Mouse (Mus musculus) limb, embryonic 13.5 days (tissue): ENCODE measurements around the gene Sun5. TPM values are rescaled to one million over a fixed set of nuclear protein-coding genes. Genes with fewer than 3 reads are reported as not detected.
"Not testable (repeated sequence)": the region's sequence is repeated elsewhere in the genome, so short reads cannot be mapped to it uniquely, and the experiment has no call there.

Experiments
- ATAC-seq: fragments of 200-750 bp; cut with Nextera tagmentation; 2 replicates; pipeline ENCODE4 v1.8.0; 2017; ENCODE audit warnings: low read depth, moderate number of reproducible peaks, moderate TSS enrichment; ENCODE audit not compliant: low FRiP score
- H3K27ac ChIP-seq: fragments of 300-500 bp; sonication (generic); 2 replicates; pipeline ENCODE4 v1.5.1; 2015; ENCODE audit warnings: inconsistent platforms, mild to moderate bottlenecking, moderate library complexity
- H3K27me3 ChIP-seq: fragments of 300-500 bp; sonication (generic); 2 replicates; pipeline ENCODE4 v1.6.1; 2015; ENCODE audit warnings: mild to moderate bottlenecking, inconsistent platforms
- H3K36me3 ChIP-seq: fragments of 300-500 bp; sonication (generic); 2 replicates; pipeline ENCODE4 v1.6.1; 2015; ENCODE audit warnings: inconsistent platforms, mild to moderate bottlenecking, moderate library complexity
- H3K4me1 ChIP-seq: fragments of 300-500 bp; sonication (generic); 2 replicates; pipeline ENCODE4 v1.6.1; 2015; ENCODE audit warnings: inconsistent platforms
- H3K4me2 ChIP-seq: fragments of 300-500 bp; sonication (generic); replicated peaks from 2 replicates; pipeline ENCODE4 v1.6.1; 2015; ENCODE audit warnings: inconsistent platforms, mild to moderate bottlenecking, moderate library complexity
- H3K4me3 ChIP-seq: fragments of 300-500 bp; sonication (generic); 2 replicates; pipeline ENCODE4 v1.5.1; 2015; ENCODE audit warnings: moderate library complexity, mild to moderate bottlenecking, inconsistent platforms
- H3K9ac ChIP-seq: fragments of 300-500 bp; sonication (generic); 2 replicates; pipeline ENCODE4 v1.6.1; 2015; ENCODE audit warnings: mild to moderate bottlenecking, inconsistent platforms
- H3K9me3 ChIP-seq: fragments of 300-500 bp; sonication (generic); 2 replicates; pipeline ENCODE4 v1.6.1; 2016; ENCODE audit warnings: inconsistent platforms
- WGBS: fragments of 180-500 bp; shearing (Covaris S2); methylation state at CpG from one replicate; pipeline ENCODE4 v1.1.7; 2015; 5-methylcytosine and 5-hydroxymethylcytosine counted together
- polyA plus RNA-seq: library from polyadenylated mRNA; unstranded; fragments of >200 nt; fragmentation: Nextera tagmentation; extraction: Ambion mirVana; gene quantifications from 2 replicates; pipeline ENCODE4 v1.2.1, GENCODE M21; 2015

Gene Sun5
- polyA plus RNA-seq, 1 experiment from 2014 or later, result not detected

- no peak overlapping the region for H3K27ac ChIP-seq
- no peaks in the 10 kb centered on the region for H3K4me1 ChIP-seq
- H3K9me3 ChIP-seq, result no peaks in the 10 kb centered on the region
- H3K4me3 ChIP-seq, result no peak overlapping the region
- H3K36me3 ChIP-seq, result no peaks in the 10 kb centered on the region
- ATAC-seq, result no peak
- no peaks in the 10 kb centered on the region for H3K27me3 ChIP-seq
- 79% methylated on average over 8 of the region's 8 CpGs for WGBS
- H3K4me2 ChIP-seq, result no peak overlapping the region
- no peak overlapping the region for H3K9ac ChIP-seq
These were observed 62.7 kb downstream of the Sun5 start for GRCm38 (mm10) chr2:153808146-153808545.

- H3K27ac ChIP-seq, H3K36me3 ChIP-seq, H3K4me2 ChIP-seq, H3K9ac ChIP-seq, H3K27me3 ChIP-seq, H3K4me1 ChIP-seq, H3K9me3 ChIP-seq, ATAC-seq, H3K4me3 ChIP-seq: not testable (repeated sequence)
These were observed 63.4 kb downstream of the Sun5 start for GRCm38 (mm10) chr2:153807464-153807863.

Other genes with a start within 250 kb of the Sun5 start
- gene Commd7, start 238.3 kb downstream of the Sun5 start, polyA plus RNA-seq, result 77.0 and 79.4 TPM in 2 replicates
- gene Dnmt3b, start 221.6 kb downstream of the Sun5 start, polyA plus RNA-seq, result 10.8 and 11.1 TPM in 2 replicates
- gene Dnmt3c, start 174.4 kb downstream of the Sun5 start, polyA plus RNA-seq, result not detected in 2 replicates
- 224 and 228 TPM in 2 replicates for gene Mapre1, start 129.8 kb downstream of the Sun5 start, polyA plus RNA-seq
- gene Efcab8, start 91.2 kb downstream of the Sun5 start, polyA plus RNA-seq, result 0.09 and 0.15 TPM in 2 replicates
- not detected in 2 replicates for gene Bpifb2, start 4.0 kb upstream of the Sun5 start, polyA plus RNA-seq
- gene Bpifb6, start 29.3 kb upstream of the Sun5 start, polyA plus RNA-seq, result not detected in 2 replicates
- gene Bpifb3, start 47.1 kb upstream of the Sun5 start, polyA plus RNA-seq, result not detected in 2 replicates
- not detected in 2 replicates for gene Bpifb4, start 67.1 kb upstream of the Sun5 start, polyA plus RNA-seq
- not detected in 2 replicates for gene Bpifa6, start 103.9 kb upstream of the Sun5 start, polyA plus RNA-seq
- not detected in 2 replicates for gene Bpifa2, start 137.2 kb upstream of the Sun5 start, polyA plus RNA-seq